Mouse (Mus musculus): Measurements from ENCODE around the gene Fzd10.

GRCm38 (mm10) chr5:128601036-128602019 is 684 bp downstream of the Fzd10 start:
- TF ChIP-seq GATA1 (IDR thresholded peaks at IDR 0.05; ENCODE audit: low read length): no peak
- no peak for TF ChIP-seq TAL1 (IDR thresholded peaks at IDR 0.05; ENCODE audit: low read length)
